Mouse (Mus musculus) embryonic fibroblast, embryonic 13.5 days (primary cell): ENCODE measurements around the gene Bmp2k. TPM values are rescaled to one million over a fixed set of nuclear protein-coding genes. Genes with fewer than 3 reads are reported as not detected.

ENCODE experiments used
- H3K27ac ChIP-seq: 2 replicates; pipeline ENCODE4 v1.5.1; 2012; ENCODE audit warnings: low read length, control low read depth, inconsistent platforms; ENCODE audit not compliant: insufficient read depth
- H3K4me1 ChIP-seq: 2 replicates; pipeline ENCODE4 v1.6.1; 2011; ENCODE audit warnings: low read length; ENCODE audit not compliant: control insufficient read depth, insufficient read depth
- H3K4me3 ChIP-seq: 2 replicates; pipeline ENCODE4 v1.5.1; 2011; ENCODE audit warnings: mild to moderate bottlenecking, control low read depth, low read length; ENCODE audit not compliant: insufficient read depth
- CTCF ChIP-seq: IDR thresholded peaks from 2 replicates; pipeline ENCODE4 v1.5.1; 2011; ENCODE audit warnings: mild to moderate bottlenecking, control low read depth, low read length, moderate library complexity, borderline replicate concordance; ENCODE audit not compliant: insufficient read depth
- POLR2A ChIP-seq: IDR thresholded peaks from 2 replicates; pipeline ENCODE4 v1.6.1; 2011; ENCODE audit warnings: low read depth, mild to moderate bottlenecking, control low read depth, low read length, moderate library complexity
- polyA plus RNA-seq: library from polyadenylated mRNA; stranded (reverse); fragments of >200 nt; gene quantifications from 2 replicates; pipeline ENCODE4 v1.2.4, GENCODE M21; 2011; ENCODE audit warnings: low read depth; ENCODE audit not compliant: missing spikeins, insufficient read length

Bmp2k gene
- polyA plus RNA-seq, 1 experiment: 13.6 TPM

GRCm38 (mm10) chr5:96991156-96991555 is 6.3 kb upstream of the Bmp2k start:
- Histone ChIP-seq H3K27ac (no peak overlapping the region), H3K4me1 (peaks cover 3% of the 10 kb centered on the region; the same call in 1 of the 2 replicates), H3K4me3 (no peak overlapping the region)
- TF ChIP-seq POLR2A: no peak
- no peak for TF ChIP-seq CTCF

GRCm38 (mm10) chr5:96992651-96993050 is 4.8 kb upstream of the Bmp2k start:
- H3K4me3 ChIP-seq: no peak overlapping the region
- no peak for TF ChIP-seq CTCF
- no peak for TF ChIP-seq POLR2A
- peaks cover 7% of the 10 kb centered on the region; the same call in 1 of the 2 replicates for H3K4me1 ChIP-seq
- no peak overlapping the region for H3K27ac ChIP-seq

- no peak for TF ChIP-seq CTCF
- no peak for TF ChIP-seq POLR2A
- peaks cover 7% of the 10 kb centered on the region; the same call in 1 of the 2 replicates for H3K4me1 ChIP-seq
- H3K27ac ChIP-seq: no peak overlapping the region
- no peak overlapping the region for H3K4me3 ChIP-seq
Observed at GRCm38 (mm10) chr5:96993057-96993456, 4.4 kb upstream of the Bmp2k start.

- TF ChIP-seq CTCF (no peak), POLR2A (peak; percentile 46; the same call in 1 of the 2 replicates)
- Histone ChIP-seq H3K4me3 (no peak overlapping the region), H3K4me1 (peaks cover 14% of the 10 kb centered on the region), H3K27ac (peak overlapping the region; percentile 72)
Observed at GRCm38 (mm10) chr5:96995791-96996190, 1.7 kb upstream of the Bmp2k start.

GRCm38 (mm10) chr5:96996401-96997309 is 834 bp upstream of the Bmp2k start:
- H3K4me3 ChIP-seq: peak overlapping the region; percentile 41
- H3K27ac ChIP-seq: peak overlapping the region; percentile 72
- TF ChIP-seq CTCF: no peak
- TF ChIP-seq POLR2A: peak; percentile 33; the same call in 1 of the 2 replicates
- peaks cover 14% of the 10 kb centered on the region for H3K4me1 ChIP-seq

- TF ChIP-seq CTCF (no peak), POLR2A (no peak)
- Histone ChIP-seq H3K4me1 (peaks cover 14% of the 10 kb centered on the region), H3K4me3 (peak overlapping the region; percentile 69), H3K27ac (peak overlapping the region; percentile 80; the same call in 1 of the 2 replicates)
Observed at GRCm38 (mm10) chr5:96997802-96998565, 495 bp downstream of the Bmp2k start.

- Histone ChIP-seq H3K4me1 (peaks cover 14% of the 10 kb centered on the region), H3K27ac (no peak overlapping the region), H3K4me3 (peak overlapping the region; percentile 69)
- TF ChIP-seq POLR2A (no peak), CTCF (no peak)
Observed at GRCm38 (mm10) chr5:96998566-96998907, 1.0 kb downstream of the Bmp2k start.

GRCm38 (mm10) chr5:96999601-97000000 is 2.1 kb downstream of the Bmp2k start:
- Histone ChIP-seq H3K27ac (no peak overlapping the region), H3K4me3 (no peak overlapping the region), H3K4me1 (peaks cover 14% of the 10 kb centered on the region)
- TF ChIP-seq POLR2A: no peak
- TF ChIP-seq CTCF: no peak

- no peak overlapping the region for H3K27ac ChIP-seq
- no peak for TF ChIP-seq CTCF
- TF ChIP-seq POLR2A: no peak
- H3K4me1 ChIP-seq: peaks cover 16% of the 10 kb centered on the region
- no peak overlapping the region for H3K4me3 ChIP-seq
Observed at GRCm38 (mm10) chr5:97000524-97000923, 3.0 kb downstream of the Bmp2k start.

- TF ChIP-seq CTCF: no peak
- no peak for TF ChIP-seq POLR2A
- Histone ChIP-seq H3K27ac (no peak overlapping the region), H3K4me1 (peaks cover 13% of the 10 kb centered on the region), H3K4me3 (no peak overlapping the region)
Observed at GRCm38 (mm10) chr5:97001153-97001552, 3.7 kb downstream of the Bmp2k start.
